Mouse (Mus musculus): ENCODE measurements around the gene Prdm1.

Gene Prdm1

DNA sequence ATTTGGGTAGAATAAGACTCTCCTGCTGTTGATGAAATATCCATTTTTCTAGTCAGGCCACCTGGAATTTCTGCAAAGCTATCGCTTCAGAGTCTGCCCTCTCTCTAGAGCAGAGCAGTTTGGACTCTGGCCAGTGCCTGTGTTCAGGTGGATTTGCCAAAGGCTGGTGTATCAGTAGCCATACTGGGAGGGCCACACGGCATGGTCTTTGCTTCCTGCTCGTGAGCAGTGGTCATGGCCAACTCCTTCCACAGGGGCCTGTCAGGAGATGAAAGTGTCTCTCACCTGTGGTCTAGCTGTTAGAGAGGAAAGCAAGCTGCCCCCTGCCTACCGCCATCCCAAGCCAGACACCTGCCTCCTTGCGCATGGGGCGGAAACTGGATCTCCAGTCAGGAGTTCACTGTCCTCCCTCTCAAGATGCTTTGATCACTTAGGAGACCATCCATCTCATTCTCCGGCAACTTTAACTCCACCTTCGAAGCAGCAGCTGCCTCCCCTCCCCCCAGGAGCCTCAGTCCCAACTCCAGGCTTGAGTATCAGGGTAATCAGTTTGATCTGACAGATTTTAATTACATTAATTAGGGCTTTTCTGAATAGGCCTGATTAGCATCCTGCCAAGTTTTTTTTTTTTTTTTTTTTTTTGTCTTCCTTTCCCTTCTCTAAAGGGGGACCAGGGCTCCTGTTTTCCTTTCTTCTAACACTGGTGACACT is 35.3 kb downstream of the Prdm1 start:
- DNase-seq (ENCODE audit: low spot score): no peak

DNA sequence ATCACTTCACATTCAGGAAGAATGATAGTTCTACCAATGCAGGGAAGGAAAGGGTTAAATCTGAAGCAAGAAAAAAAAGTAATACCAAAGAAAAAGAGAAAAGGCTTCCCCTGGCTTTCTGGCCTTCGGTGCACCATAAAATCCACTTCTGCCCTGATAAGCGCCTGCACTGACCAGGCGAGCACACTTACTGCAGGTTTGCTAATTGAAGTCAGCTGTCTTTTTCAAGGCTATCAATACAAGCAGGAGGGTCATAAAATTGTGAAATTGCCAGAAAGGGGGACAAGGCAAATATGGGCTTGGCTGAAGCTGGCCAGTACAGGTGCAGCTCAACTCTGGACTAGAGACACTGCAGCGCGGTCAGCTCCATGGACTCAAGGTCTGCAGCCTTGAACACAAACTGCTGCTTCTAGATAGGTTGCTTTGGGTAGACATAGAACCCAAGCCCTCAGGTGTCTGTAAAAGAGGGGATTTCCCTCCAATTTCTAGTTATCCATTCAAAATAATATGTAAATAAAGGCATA is 37.3 kb downstream of the Prdm1 start:
- DNase-seq (ENCODE audit: low spot score): no peak

DNA sequence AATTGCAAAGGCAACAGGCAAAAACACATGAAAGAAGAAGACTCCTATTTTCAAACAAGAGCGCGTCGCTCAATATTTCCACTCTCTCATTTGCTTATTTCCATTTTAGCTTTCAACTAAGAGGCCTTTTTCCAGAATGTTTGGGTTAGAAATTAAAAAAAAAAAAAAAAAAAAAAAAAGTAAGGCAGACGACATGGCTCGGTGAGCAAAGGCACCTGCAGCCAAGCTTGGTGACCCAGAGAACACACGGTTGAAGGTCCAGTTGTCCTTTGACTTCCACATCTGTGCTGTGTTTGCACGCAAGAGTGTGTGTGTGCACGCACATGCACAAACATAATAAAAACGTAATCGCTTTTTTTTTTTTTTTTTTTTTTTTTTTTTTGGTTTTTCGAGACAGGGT is 41.2 kb downstream of the Prdm1 start:
- DNase-seq (ENCODE audit: low spot score): no peak

DNA sequence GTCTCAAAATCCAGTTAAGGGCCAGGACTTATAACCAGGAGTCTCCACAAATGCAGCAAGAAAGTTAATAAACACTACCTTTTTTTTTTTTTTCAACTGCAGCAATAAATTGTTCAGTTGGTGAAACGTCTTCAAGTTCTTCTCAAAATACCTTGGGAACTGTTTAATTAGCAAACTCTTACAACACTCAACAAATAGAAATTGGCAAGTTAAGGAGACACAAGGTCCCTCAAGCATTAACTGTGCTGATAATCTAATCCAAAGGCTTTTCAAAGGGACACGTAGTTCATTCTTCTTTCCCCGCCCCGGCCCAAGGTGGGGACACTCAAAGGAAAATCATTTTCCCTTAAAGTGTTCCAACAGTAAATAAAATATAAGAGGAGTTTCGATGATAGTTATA is 44.2 kb downstream of the Prdm1 start:
- no peak for DNase-seq (ENCODE audit: low spot score)

DNA sequence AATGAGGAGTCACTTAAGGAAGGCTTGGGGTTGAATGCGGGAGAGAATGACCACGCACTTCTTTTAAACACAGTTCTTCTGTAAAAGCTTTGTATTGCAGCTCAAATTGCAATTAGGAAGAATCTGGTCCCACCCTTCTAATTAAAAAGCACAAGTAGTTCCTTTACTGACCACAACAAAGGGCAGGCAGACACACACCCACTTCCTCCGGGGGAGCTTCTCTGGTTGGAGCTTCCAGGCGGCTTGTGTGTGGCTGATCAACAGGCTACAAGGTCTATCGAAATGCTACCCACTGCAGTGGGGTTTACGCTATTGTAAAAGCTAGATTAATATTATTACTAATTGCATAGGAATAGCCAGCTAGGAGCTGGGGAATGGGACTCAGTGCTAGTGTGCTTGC is 45.2 kb downstream of the Prdm1 start:
- DNase-seq (ENCODE audit: low spot score): no peak

DNA sequence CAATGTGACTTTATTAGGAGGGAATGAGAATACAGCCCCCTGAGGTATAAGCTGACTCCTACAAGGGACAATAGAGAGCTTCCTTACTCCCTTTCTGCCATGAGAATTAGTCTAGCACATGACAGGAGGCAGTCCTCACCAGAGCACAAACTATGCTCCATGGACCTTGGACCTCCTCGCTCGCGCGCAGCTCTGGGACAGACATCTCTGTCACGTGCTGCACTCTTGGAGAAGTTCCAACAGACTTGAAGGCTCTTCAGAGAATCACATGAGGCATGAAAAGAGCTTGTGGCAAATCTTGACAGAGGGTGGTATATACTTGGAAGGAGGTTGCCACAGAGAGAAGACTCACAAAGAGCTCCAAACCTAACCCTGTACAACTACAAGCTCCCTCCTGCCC is 46.9 kb downstream of the Prdm1 start:
- DNase-seq (ENCODE audit: low spot score): no peak

DNA sequence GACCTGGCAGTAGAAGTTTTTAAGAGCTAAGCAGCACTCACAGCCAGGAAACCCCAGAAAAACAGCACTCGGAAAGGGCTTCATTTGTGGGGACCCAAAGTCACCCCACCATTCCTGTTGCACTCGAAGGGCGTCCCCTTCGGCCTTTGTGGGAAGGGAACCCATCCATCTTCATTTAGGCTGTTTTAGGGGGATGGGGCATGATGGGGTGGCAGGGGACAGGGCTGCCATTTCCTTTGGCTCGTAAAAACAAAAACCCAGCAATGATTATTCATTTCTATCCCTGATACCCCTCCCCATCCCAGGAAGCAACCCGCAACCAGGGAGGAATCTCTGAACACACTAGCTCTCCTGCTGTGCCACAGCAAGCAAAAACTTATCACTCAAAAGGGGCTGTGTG is 49.0 kb downstream of the Prdm1 start:
- DNase-seq (ENCODE audit: low spot score): no peak

DNA sequence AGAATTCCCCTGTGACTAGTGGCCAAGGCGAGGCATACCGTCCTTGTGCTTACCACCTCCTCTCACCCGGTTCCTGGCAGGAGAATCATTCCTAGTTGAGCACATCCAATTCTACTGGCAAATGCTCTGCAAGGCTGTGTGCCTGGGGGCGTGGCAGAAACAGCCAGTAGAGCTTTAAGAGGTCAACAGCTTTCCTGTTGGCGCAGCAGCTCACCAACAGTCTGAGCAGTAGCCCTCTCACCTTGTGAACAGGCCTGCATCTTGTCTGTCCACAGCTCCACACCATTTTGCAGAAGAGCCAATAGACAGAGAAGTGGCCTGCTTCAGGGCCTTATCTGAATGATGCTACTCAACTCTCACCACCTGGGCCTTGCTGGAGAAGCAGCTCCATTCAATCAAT is 50.2 kb downstream of the Prdm1 start:
- no peak for DNase-seq (ENCODE audit: low spot score)

DNA sequence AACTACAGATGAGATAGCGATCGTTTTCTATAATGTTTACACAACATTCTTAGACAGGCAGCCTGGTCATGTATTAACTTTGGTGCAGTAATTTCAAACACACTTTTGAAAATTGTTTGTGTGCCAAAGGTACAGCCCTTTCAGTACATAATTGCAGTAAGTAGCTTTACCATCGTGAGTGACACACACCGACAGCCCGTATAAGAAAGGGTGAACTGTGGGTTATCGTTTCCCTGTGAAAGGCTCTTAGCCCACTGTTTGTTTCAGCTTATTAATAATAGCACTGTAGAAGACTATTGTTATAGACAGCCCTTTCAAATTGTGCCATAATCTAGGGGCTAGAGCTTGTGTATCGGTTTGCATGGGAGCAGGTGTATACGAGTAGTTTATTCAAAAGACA is 51.1 kb downstream of the Prdm1 start:
- no peak for DNase-seq (ENCODE audit: low spot score)

DNA sequence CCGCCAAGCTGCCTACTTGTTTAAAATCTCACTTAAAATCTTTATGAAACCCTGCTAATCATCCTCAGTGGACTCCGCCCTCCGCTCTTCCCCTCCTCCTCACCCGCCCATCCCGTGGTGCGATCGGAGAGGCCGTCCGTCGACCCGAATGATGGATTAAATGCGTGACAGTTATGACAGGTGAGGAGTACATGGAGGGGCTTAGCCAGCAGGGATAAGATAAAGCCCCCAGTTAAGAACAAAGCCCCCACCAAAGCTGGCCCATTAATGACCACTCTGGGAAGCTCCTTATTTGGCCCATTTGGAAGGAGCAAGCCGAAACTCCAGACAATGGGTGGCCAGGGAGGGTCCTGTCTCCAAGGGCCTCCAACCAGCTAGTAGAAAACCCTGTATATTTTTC is 51.8 kb downstream of the Prdm1 start:
- DNase-seq (ENCODE audit: low spot score): no peak

DNA sequence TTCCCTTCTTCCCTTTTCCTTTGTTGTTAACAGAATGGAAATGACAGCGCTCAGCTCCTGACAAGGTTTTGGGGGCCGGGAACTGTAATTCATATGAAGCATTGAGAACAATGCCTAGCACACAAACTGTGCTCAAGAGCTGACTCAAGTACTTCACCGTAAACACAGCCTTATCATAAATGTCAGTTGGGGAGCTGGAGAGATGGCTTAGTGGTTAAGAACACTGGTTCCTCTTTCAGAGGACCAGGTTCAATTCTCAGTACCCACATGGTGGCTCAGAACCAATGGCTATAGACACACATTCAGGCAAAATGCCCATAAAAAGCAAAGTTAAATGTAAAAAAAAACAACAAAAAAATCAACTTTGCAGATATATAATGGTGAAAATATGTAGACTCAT is 52.9 kb downstream of the Prdm1 start:
- no peak for DNase-seq (ENCODE audit: low spot score)

DNA sequence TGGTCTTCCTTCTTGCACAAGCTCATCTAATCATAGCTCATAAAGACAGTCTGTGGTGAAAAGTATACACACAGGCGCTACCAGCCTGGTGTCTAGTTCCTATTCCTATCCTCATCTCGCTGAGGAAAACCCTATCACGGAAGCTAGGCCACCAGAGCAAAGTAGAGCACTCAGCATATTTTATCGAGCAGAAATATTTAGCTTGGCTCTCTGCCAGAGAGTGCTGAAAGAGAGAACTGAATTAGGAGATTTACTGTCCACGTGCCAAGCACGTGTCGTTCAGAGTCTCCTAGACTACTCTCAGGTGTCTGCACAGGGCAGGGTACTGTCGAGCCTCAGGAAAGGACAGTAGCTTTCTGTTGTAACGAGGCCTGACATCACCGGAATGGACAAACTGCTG is 54.0 kb downstream of the Prdm1 start:
- DNase-seq (ENCODE audit: low spot score): no peak

DNA sequence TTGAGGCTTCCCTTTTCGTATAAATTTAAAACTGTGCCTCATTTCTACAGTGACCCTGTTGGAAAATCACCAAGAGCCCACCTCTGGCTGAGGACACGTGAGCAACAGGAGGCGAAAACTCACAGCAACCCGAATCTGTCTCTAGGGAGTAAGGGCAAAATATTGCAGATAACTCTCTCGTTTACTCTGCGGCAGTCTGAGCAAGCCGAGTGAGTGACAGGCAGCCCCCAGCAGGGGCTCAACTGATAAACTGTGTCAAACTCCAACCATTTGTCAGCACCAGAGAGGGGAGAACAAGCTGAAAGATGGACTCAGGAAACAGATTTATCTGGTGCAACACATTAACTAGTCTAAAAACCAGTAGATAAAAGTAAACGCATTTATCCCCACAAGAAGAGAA is 62.7 kb downstream of the Prdm1 start:
- no peak for DNase-seq (ENCODE audit: low spot score)

DNA sequence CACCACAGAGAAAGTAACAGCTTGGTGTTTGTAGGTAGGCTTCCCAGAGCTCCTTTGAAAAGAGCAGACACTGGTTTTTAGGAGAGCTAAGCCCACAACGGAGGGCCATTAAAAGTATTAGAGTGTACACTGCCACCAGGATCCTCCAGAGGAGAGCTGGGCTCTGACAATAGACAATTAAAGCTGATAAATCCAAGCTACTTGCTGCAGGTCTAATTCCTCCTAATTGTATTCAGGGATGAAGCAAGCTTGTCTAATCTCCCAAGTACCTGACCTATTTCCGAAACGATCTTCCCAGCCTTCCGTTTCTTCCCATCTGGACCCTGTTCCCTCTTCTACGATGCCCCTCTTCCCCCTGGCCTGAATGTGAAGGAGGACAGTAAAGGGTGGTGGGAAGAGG is 63.7 kb downstream of the Prdm1 start:
- DNase-seq (ENCODE audit: low spot score): no peak

DNA sequence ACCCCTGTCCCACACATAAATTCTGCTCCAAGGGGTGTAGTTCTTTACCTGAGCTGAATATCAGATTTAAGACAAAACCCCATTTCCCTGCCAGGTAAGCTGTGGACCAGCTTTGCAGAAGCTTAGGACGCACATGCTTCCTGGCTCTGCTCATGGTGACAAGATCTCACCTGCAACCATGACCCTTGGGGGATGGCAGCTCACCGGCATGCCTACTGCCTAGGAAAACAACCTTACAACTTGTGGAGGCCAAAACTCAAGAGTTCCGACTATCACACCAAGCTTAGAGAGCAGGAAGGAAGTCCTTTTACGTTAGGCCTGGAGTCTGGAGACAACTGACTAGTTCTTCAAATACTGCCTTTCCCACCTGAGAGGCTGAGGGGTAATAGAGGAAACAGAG is 64.4 kb downstream of the Prdm1 start:
- no peak for DNase-seq (ENCODE audit: low spot score)

DNA sequence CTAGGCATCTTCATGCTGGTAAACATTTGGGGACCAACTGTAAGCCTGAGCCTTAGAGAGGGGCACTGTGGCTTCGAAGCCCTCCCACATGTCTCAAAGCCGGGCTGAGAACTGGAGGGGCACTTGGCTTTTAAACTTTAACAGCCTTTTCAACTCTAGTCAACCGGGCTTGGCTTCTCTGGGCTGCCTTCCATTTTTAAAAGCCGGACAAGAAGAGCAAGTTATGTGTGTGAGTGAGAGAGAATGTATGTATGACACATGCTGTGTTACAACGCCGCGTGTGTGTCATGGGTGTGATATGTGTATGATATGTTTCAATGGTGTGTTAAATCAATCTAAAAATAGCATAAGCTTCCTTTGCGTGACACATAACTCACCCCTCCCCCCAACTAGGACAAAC is 66.0 kb downstream of the Prdm1 start:
- DNase-seq (ENCODE audit: low spot score): no peak

DNA sequence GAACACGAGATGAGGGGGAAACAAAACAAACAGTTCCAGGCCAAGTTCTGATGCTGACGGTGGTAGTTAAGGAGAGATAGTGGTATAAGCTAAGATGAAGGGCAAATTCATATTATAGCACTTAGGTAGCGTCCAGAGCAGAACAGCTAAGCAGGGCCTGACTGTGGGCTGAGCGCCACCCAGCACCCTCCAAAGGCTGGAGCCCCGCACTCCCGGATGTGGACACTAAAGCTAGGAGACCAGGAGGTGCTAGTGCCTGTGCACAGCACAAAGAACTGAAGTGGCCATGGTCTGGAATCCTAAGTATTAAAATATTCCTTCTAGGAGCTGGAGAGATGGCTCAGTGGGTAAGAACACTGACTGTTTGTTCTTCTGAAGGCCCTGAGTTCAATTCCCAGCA is 67.2 kb downstream of the Prdm1 start:
- DNase-seq (ENCODE audit: low spot score): no peak

DNA sequence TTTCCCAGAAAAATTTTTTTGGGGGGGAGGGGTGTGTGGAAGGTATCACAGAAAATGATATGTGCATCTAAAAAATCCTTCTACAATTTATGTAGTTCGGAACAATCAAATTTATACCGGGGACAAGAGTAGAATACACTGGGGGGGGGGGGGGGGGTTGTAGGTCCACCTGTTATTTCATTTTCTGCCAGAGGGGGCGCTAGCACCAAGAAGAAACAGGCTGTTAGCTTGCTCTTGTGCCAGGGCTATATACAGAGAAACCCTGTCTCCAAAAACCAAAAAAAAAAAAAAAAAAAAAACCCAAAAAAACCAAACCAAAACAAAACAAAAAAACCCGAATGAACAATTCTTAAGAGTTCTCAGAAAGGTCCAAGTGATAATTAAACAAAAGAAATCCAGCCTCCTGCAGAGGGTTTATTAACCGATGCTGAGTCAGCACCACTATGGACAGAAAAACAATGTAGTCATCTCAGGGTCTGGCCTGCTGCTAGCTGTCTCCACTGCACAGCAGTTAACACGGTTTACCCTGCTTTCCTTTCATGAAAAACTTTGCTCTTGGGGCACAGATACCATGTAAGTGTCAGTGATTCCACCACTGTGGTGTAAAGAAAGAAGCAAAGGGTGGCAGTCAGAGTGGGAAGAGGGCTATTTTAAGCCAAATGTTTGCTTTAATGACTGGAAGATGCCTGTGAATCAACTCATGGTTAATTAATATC is 68.0 kb downstream of the Prdm1 start:
- no peak for DNase-seq (ENCODE audit: low spot score)

DNA sequence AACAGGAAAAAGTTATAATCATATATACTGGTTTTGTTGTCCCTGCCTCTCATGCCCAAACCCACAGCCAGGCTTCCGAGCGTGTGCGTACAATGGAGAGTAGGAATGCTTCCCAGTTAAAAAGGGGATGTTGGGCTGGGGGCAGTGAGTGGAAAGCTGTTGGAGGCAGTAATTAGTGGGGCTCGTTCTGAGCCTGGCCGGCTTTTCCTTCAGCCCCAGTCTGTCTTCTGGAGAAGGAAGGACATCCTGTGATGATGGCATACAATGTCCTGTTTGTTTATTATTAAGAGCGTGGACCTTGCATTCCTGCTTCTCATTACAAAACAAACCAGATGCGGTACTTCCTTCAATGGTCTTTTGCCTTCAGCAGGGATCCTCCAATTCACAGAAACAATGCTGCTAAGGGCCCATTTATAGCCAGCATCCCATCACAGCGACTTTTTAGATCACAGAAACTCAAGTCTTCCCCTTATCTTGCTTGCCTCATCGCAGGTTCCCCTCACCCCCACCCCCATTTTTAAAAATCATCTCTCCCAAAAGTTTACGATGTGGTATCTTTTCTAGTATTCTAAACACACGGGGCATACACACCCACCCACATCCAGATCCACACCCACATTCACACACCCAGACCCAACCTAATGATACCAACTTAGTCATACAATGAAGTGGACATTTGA is 68.8 kb downstream of the Prdm1 start:
- DNase-seq (ENCODE audit: low spot score): no peak

DNA sequence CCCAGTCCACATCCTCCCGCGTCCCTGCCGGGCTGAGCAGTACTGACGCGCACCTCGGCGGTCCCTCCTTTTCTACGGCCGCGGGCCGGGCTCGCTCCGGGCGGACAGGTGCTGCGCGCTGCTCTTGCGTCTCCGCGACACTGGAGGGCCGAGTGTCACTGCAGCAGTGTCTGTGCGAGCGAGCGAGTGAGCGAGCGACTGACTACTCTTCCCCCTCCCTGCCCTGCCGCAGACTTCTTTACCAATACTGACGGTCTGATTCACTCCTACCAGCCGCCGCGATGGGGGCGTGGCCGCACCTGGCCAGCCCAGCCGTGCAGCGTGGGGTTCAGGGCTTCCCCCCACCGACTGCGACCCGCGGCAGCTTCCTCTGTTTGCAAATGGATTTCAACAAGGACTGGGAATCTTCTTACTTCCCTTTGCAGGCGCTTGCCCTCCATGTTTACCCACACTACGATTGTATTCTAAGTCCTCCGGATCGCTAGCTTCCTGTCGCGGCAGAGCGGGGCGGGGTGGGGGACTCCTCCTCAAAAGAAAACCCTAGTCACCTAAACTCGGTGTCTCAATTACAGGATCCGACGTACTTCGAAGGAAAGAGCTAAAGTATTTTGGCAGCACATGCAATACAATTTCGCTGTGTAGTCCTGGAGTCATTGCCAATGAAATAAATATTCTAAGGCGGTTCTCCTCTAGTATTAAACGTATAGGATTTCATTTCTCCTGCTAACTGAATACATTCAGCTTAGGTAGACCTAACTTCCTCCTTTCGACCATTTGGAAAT is 69.6 kb downstream of the Prdm1 start:
- peak; percentile 24 for DNase-seq (ENCODE audit: low spot score)

DNA sequence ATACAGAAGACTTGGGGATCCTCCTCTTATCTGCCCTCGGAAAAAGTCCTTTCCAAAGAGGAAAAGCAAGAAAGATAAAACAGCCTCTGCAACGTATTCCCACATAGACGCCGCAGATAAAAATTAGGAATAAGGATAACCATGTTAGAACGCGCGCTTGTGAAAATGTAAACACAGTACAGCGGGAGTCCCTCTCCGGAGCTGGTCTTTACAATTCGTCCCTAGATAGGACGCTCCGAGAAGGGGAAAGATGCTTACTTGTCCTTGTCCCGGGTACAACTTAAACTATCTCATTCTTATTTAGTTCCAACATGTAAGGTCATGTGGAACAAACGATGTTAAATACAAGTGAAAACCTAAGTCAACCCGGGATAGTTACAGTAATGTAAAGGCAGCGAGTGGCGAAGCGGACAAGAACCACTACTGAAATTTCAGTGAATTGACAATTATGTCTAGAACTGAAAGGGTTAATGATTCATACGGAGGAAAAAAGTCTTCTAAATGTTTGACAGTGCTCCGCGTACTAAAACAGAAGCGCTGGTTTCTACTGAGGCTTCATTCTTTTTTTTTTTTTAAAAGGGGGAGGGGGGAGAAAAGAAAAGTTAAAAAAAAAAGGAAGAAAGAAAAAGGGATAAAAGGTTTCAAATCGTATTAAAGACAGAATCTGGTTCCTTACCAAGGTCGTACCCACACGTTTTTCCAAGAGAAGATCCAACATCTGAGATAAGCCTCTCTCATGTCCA is 70.3 kb downstream of the Prdm1 start:
- no peak for DNase-seq (ENCODE audit: low spot score)

Measured in ovary, adult 18-20 months (tissue).